13 mouse cellular contexts compared by ENCODE assay signal in the genomic region with DNA sequence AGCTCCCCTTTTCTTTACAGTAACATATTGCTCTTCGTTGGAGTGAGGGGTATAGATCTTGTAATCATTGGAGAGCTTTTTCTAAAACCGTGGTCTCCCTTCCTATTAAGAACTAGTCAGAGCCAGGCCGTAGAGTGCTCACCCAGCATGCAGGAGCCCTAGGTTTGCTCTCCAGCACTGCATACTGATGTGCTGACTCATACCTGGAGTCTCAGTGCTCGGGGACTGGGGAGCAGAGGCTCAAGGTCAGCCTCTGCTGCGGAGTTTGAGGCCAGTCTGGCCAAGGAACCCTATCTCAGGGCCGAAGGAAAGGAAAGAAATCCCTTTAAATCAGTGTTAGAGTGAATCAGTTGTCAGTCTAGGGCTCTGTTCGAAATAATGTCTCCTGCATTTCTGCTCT. TPM values are rescaled to one million over a fixed set of nuclear protein-coding genes. Genes with fewer than 3 reads are reported as not detected.
DNase-seq lines count a peak whose midpoint lies in the region; ATAC-seq and TF ChIP-seq lines count a peak whose summit lies in the region.
"Had no signal": no experiment of that assay in that cellular context is flagged by ENCODE, and none has a peak within 500 bp of the region (broad histone marks: within the 10 kb centered on the region; RNA-seq: fewer than 3 reads in every experiment).

No protein-coding gene starts in this region.

- no peak overlapping the region for H3K4me3 ChIP-seq in heart, embryonic 14.5 days (ENCODE audit: control insufficient read depth in 1 of 2, insufficient read depth in 1 of 2, low read depth in 1 of 2, low read length in 2 of 2)
- H3K4me3 ChIP-seq in C2C12 (ENCODE audit: insufficient read depth, poor library complexity, severe bottlenecking): no peak overlapping the region
- H3K4me3 ChIP-seq in kidney, postnatal 0 days (replicated peaks; ENCODE audit: low read depth, low read length): no peak overlapping the region
- no peak overlapping the region for H3K4me3 ChIP-seq in midbrain, embryonic 15.5 days
- H3K4me3 ChIP-seq: forebrain, embryonic 15.5 days; hindbrain, embryonic 15.5 days; limb, embryonic 13.5 days had no signal

- peaks cover 43% of the 10 kb centered on the region for H3K79me3 ChIP-seq in C2C12 (ENCODE audit: low read depth)

- no peaks in the 10 kb centered on the region for H3K27me3 ChIP-seq in heart, embryonic 14.5 days (ENCODE audit: control insufficient read depth, insufficient read depth, low read length)
- H3K27me3 ChIP-seq in C2C12 (ENCODE audit: control insufficient read depth, insufficient read depth, insufficient read length): no peaks in the 10 kb centered on the region
- no peaks in the 10 kb centered on the region for H3K27me3 ChIP-seq in kidney, postnatal 0 days (ENCODE audit: insufficient read depth, low read length)
- no peaks in the 10 kb centered on the region for H3K27me3 ChIP-seq in midbrain, embryonic 15.5 days (replicated peaks)
- H3K27me3 ChIP-seq: forebrain, embryonic 15.5 days; hindbrain, embryonic 15.5 days; limb, embryonic 13.5 days had no signal

- no peaks in the 10 kb centered on the region for H3K9me3 ChIP-seq in heart, embryonic 14.5 days (ENCODE audit: control insufficient read depth, low read length)
- H3K9me3 ChIP-seq in kidney, postnatal 0 days (replicated peaks; ENCODE audit: low read length): no peaks in the 10 kb centered on the region
- H3K9me3 ChIP-seq in midbrain, embryonic 15.5 days: no peaks in the 10 kb centered on the region
- H3K9me3 ChIP-seq: forebrain, embryonic 15.5 days; hindbrain, embryonic 15.5 days; limb, embryonic 13.5 days had no signal

- H3K9ac ChIP-seq in heart, embryonic 14.5 days (ENCODE audit: low read length): peak overlapping the region; percentile 42
- no peak overlapping the region for H3K9ac ChIP-seq in kidney, postnatal 0 days (ENCODE audit: low read depth, low read length)
- no peak overlapping the region for H3K9ac ChIP-seq in midbrain, embryonic 15.5 days
- H3K9ac ChIP-seq: forebrain, embryonic 15.5 days; hindbrain, embryonic 15.5 days; limb, embryonic 13.5 days had no signal

- peaks cover 69% of the 10 kb centered on the region for H3K36me3 ChIP-seq in heart, embryonic 14.5 days (ENCODE audit: control insufficient read depth, insufficient read depth, low read length)
- peaks cover 57% of the 10 kb centered on the region for H3K36me3 ChIP-seq in C2C12 (ENCODE audit: control insufficient read depth, insufficient read depth)
- peaks cover 41% of the 10 kb centered on the region for H3K36me3 ChIP-seq in kidney, postnatal 0 days (ENCODE audit: insufficient read depth, low read length)
- peaks cover 45% of the 10 kb centered on the region for H3K36me3 ChIP-seq in midbrain, embryonic 15.5 days (replicated peaks)

- DNase-seq in heart, postnatal 25 days (ENCODE audit: low spot score): no peak
- DNase-seq in adrenal gland, adult 2 months: peak; percentile 88
- DNase-seq in kidney, postnatal 0 days (ENCODE audit: low spot score): peak; percentile 27
- no peak for DNase-seq in spleen, adult 12 weeks (ENCODE audit: low spot score)
- DNase-seq in left cerebral cortex, postnatal 36 days (ENCODE audit: low spot score in 2 of 2): no peak
- DNase-seq: cerebellum, postnatal 25 days had no signal

- ATAC-seq in heart, embryonic 14.5 days (ENCODE audit: insufficient number of reproducible peaks, insufficient read depth, low FRiP score, low read depth): no peak
- 0 out of 2 replicates have a peak, but pooled peaks have one; percentile 21 for ATAC-seq in kidney, postnatal 0 days (replicated peaks; ENCODE audit: low FRiP score, low read depth)
- no peak for ATAC-seq in midbrain, embryonic 15.5 days (replicated peaks)
- ATAC-seq: forebrain, embryonic 15.5 days had no signal

- 44% methylated on average over 7 of the region's 7 CpGs for WGBS in heart, embryonic 14.5 days
- WGBS in kidney, postnatal 0 days: 76% methylated on average over 7 of the region's 7 CpGs
- WGBS in midbrain, embryonic 15.5 days: 88% methylated on average over 7 of the region's 7 CpGs

- H3ac ChIP-seq in C2C12 (ENCODE audit: control insufficient read depth, insufficient read length, low read depth): no peak overlapping the region

- intact Hi-C loops in heart, postnatal 25 days (cut with DNase I): no loop called here
- intact Hi-C loops in left cerebral cortex, postnatal 36 days (cut with DNase I): no loop called here

- no peak for TF ChIP-seq CTCF in C2C12 (IDR thresholded peaks at IDR 0.05; ENCODE audit: control insufficient read depth, insufficient read depth, insufficient read length)
- no peak for TF ChIP-seq CTCF in kidney, postnatal 0 days (IDR thresholded peaks at IDR 0.05; ENCODE audit: low read depth)

- H3K79me2 ChIP-seq in C2C12 (ENCODE audit: control insufficient read depth, insufficient read depth): peaks cover 75% of the 10 kb centered on the region

- peak overlapping the region; percentile 49 to 56; a peak in 2 of 4 replicates for H3K27ac ChIP-seq in heart, embryonic 14.5 days (replicated peaks in 1 of 2; ENCODE audit: control insufficient read depth in 1 of 2, insufficient read depth in 1 of 2, low read depth in 2 of 2, low read length in 2 of 2)
- H3K27ac ChIP-seq in kidney, postnatal 0 days: peak overlapping the region; percentile 97
- H3K27ac ChIP-seq in midbrain, embryonic 15.5 days: no peak overlapping the region
- H3K27ac ChIP-seq: forebrain, embryonic 15.5 days; hindbrain, embryonic 15.5 days; limb, embryonic 13.5 days had no signal

- H3K4me2 ChIP-seq in heart, embryonic 14.5 days (ENCODE audit: low read length): no peak overlapping the region
- no peak overlapping the region for H3K4me2 ChIP-seq in kidney, postnatal 0 days (ENCODE audit: low read length)
- H3K4me2 ChIP-seq in midbrain, embryonic 15.5 days: no peak overlapping the region
- H3K4me2 ChIP-seq: forebrain, embryonic 15.5 days; limb, embryonic 13.5 days had no signal

- peaks cover 20 to 34% of the 10 kb centered on the region in 2 experiments for H3K4me1 ChIP-seq in heart, embryonic 14.5 days (ENCODE audit: control insufficient read depth in 2 of 2, insufficient read depth in 2 of 2, low read length in 2 of 2)
- peaks cover 16% of the 10 kb centered on the region; the same call in 1 of the 2 replicates for H3K4me1 ChIP-seq in kidney, postnatal 0 days (replicated peaks; ENCODE audit: insufficient read depth, low read length)
- peaks cover 28% of the 10 kb centered on the region for H3K4me1 ChIP-seq in midbrain, embryonic 15.5 days

TF ChIP-seq in C2C12, 6 proteins besides CTCF, POLR2A, EP300 and RAD21 (continues in another document):
- TF ChIP-seq FOSL1 (IDR thresholded peaks at IDR 0.05; ENCODE audit: insufficient read depth, low read length, poor library complexity, severe bottlenecking) (peak; percentile 21), MYOG (IDR thresholded peaks at IDR 0.05; ENCODE audit: control insufficient read depth, extremely low read depth, insufficient read length) (no peak)

RNA-seq across cellular contexts. Expression of a gene that starts 0.8 kb away (rescaled TPM):
- polyA plus RNA-seq in heart, embryonic 14.5 days (2014; fragmentation: Nextera tagmentation; extraction: Ambion mirVana): 12.6 and 14.2 TPM in 2 replicates
- 1 to 10 TPM; 6.6 to 7.5 TPM for total RNA-seq in heart, postnatal 25 days (2021)
- polyA plus RNA-seq in C2C12 (2012; fragmentation: generic; extraction: Trizol): 19.6 TPM
- total RNA-seq in adrenal gland, adult 2 months (2021): 1 to 10 TPM; 8.0 to 8.7 TPM
- 7.2 and 9.2 TPM in 2 replicates for polyA plus RNA-seq in adrenal gland, adult 2 months (2012; rRNA removed)
- polyA plus RNA-seq in kidney, postnatal 0 days (2015; fragmentation: Nextera tagmentation; extraction: Ambion mirVana): 11.2 and 11.8 TPM in 2 replicates
- polyA plus RNA-seq in midbrain, embryonic 15.5 days (2015; fragmentation: Nextera tagmentation; extraction: Ambion mirVana): 358 and 361 TPM in 2 replicates
- 100 to 1,000 TPM; 292 to 336 TPM for total RNA-seq in left cerebral cortex, postnatal 36 days (2021)

RNA-seq across cellular contexts. Expression of a gene that starts 4.2 kb away (rescaled TPM):
- 61.7 and 63.3 TPM in 2 replicates for polyA plus RNA-seq in heart, embryonic 14.5 days (2014; fragmentation: Nextera tagmentation; extraction: Ambion mirVana)
- 10 to 100 TPM; 19.9 to 26.0 TPM for total RNA-seq in heart, postnatal 25 days (2021)
- polyA plus RNA-seq in C2C12 (2012; fragmentation: generic; extraction: Trizol): 80.9 TPM
- 100 to 1,000 TPM in 1 of 2 experiments, 10 to 100 TPM in 1; 89.7 to 102 TPM for total RNA-seq in adrenal gland, adult 2 months (2021)
- 46.1 and 53.0 TPM in 2 replicates for polyA plus RNA-seq in adrenal gland, adult 2 months (2012; rRNA removed)
- polyA plus RNA-seq in kidney, postnatal 0 days (2015; fragmentation: Nextera tagmentation; extraction: Ambion mirVana): 98.5 and 102 TPM in 2 replicates
- 49.3 and 58.5 TPM in 2 replicates for polyA plus RNA-seq in midbrain, embryonic 15.5 days (2015; fragmentation: Nextera tagmentation; extraction: Ambion mirVana)
- total RNA-seq in left cerebral cortex, postnatal 36 days (2021): 10 to 100 TPM; 64.4 to 68.0 TPM

RNA-seq across cellular contexts. Expression of a gene that starts 8.6 kb away (rescaled TPM):
- polyA plus RNA-seq in heart, embryonic 14.5 days (2014; fragmentation: Nextera tagmentation; extraction: Ambion mirVana): 0.23 and 0.46 TPM in 2 replicates
- total RNA-seq in heart, postnatal 25 days (2021): not detected
- 0.11 TPM for polyA plus RNA-seq in C2C12 (2012; fragmentation: generic; extraction: Trizol)
- total RNA-seq in adrenal gland, adult 2 months (2021): under 1 TPM in 1 of 2 experiments, not detected in 1; 0.21 TPM
- 0.20 and 0.22 TPM in 2 replicates for polyA plus RNA-seq in adrenal gland, adult 2 months (2012; rRNA removed)
- 1.2 and 1.3 TPM in 2 replicates for polyA plus RNA-seq in kidney, postnatal 0 days (2015; fragmentation: Nextera tagmentation; extraction: Ambion mirVana)
- polyA plus RNA-seq in midbrain, embryonic 15.5 days (2015; fragmentation: Nextera tagmentation; extraction: Ambion mirVana): 0.11 and 0.19 TPM in 2 replicates
- total RNA-seq in left cerebral cortex, postnatal 36 days (2021): under 1 TPM; 0.20 to 0.27 TPM
- total RNA-seq: monocyte, adult 5-6 weeks had no signal

RNA-seq across cellular contexts. Expression of a gene that starts 15.1 kb away (rescaled TPM):
- polyA plus RNA-seq in heart, embryonic 14.5 days (2014; fragmentation: Nextera tagmentation; extraction: Ambion mirVana): 6.6 and 7.9 TPM in 2 replicates
- total RNA-seq in heart, postnatal 25 days (2021): 10 to 100 TPM; 12.7 to 14.1 TPM
- polyA plus RNA-seq in C2C12 (2012; fragmentation: generic; extraction: Trizol): 5.7 TPM
- total RNA-seq in adrenal gland, adult 2 months (2021): 10 to 100 TPM; 19.0 to 21.1 TPM
- 4.0 and 4.5 TPM in 2 replicates for polyA plus RNA-seq in adrenal gland, adult 2 months (2012; rRNA removed)
- 4.5 and 5.4 TPM in 2 replicates for polyA plus RNA-seq in kidney, postnatal 0 days (2015; fragmentation: Nextera tagmentation; extraction: Ambion mirVana)
- 3.4 and 3.7 TPM in 2 replicates for polyA plus RNA-seq in midbrain, embryonic 15.5 days (2015; fragmentation: Nextera tagmentation; extraction: Ambion mirVana)
- total RNA-seq in left cerebral cortex, postnatal 36 days (2021): 10 to 100 TPM in 1 of 2 experiments, 1 to 10 TPM in 1; 6.3 to 13.4 TPM

RNA-seq across cellular contexts. Expression of a gene that starts 18.2 kb away (rescaled TPM):
- not detected in 2 replicates for polyA plus RNA-seq in heart, embryonic 14.5 days (2014; fragmentation: Nextera tagmentation; extraction: Ambion mirVana)
- total RNA-seq in heart, postnatal 25 days (2021): not detected
- 0.34 TPM for polyA plus RNA-seq in C2C12 (2012; fragmentation: generic; extraction: Trizol)
- total RNA-seq in adrenal gland, adult 2 months (2021): not detected
- not detected in 2 replicates for polyA plus RNA-seq in adrenal gland, adult 2 months (2012; rRNA removed)
- polyA plus RNA-seq in kidney, postnatal 0 days (2015; fragmentation: Nextera tagmentation; extraction: Ambion mirVana): 0.82 and 1.6 TPM in 2 replicates
- 0.22 and 0.33 TPM in 2 replicates for polyA plus RNA-seq in midbrain, embryonic 15.5 days (2015; fragmentation: Nextera tagmentation; extraction: Ambion mirVana)
- total RNA-seq in left cerebral cortex, postnatal 36 days (2021): under 1 TPM; 0.39 to 0.86 TPM
- total RNA-seq: monocyte, adult 5-6 weeks had no signal
- polyA plus RNA-seq: forebrain, embryonic 15.5 days had no signal

Comparison
In these comparisons a context has a peak if more than half of its experiments do, and no peak if none do; other contexts are left out.
1. DNase-seq: peak in adrenal gland, adult 2 months (single experiment) and kidney, postnatal 0 days (single experiment); none in heart, postnatal 25 days (single experiment), spleen, adult 12 weeks (single experiment) and left cerebral cortex, postnatal 36 days (0 of 2).
2. RNA of a gene that starts 0.8 kb away (polyA plus RNA-seq): 358 to 361 TPM in midbrain, embryonic 15.5 days; 19.6 TPM in C2C12 (single experiment), 12.6 to 14.2 TPM in heart, embryonic 14.5 days, 11.2 to 11.8 TPM in kidney, postnatal 0 days and 7.2 to 9.2 TPM in adrenal gland, adult 2 months; every median in the first group is over 10 times any median in the second.